Mouse (Mus musculus): Measurements from ENCODE around the gene Psapl1. TPM values are rescaled to one million over a fixed set of nuclear protein-coding genes. Genes with fewer than 3 reads are reported as not detected.

The Psapl1 gene
- total RNA-seq, 2 experiments from 2014 or later, result not detected

Other genes with a start within 250 kb of the Psapl1 start
- 10 to 100 TPM; 36.6 to 45.0 TPM for gene Sorcs2, start 194.1 kb downstream of the Psapl1 start, total RNA-seq (2021)

All from left cerebral cortex, postnatal 36 days (tissue).